Mouse (Mus musculus): ENCODE results near the gene Stap2.

DNA sequence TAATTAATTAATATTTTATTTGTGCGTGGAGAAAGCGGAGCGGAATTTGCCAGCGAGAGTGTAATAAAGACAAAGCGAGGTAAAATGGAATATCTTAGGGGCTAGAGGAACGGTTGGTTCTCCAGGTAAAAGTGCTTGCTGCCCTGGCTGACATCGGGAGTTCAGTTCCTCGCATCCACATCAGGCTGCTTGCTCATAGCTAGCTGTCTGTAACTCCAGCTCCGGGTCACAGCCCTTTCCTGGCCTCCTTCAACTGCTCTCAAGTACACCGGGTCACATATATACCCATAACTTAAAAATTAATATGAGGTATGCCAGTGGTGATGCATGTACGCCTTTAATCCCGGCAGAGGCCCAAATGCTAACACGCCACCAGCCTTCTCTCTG, 31.5 kb upstream of the Stap2 start:
- no peak for TF ChIP-seq EP300 (IDR thresholded peaks at IDR 0.05; ENCODE audit: low read depth)
- no peak for TF ChIP-seq CTCF (IDR thresholded peaks at IDR 0.05; ENCODE audit: low read depth)

All from liver, postnatal 0 days (tissue).